Mouse (Mus musculus) right cerebral cortex, postnatal 10 days (tissue): ENCODE results near the gene 4933411K16Rik.
A peak's percentile ranks its signal among the peaks of the same experiment; 100 is the strongest.

ENCODE experiments used
- DNase-seq, 2 experiments: peaks; one replicate each; pipeline ENCODE4 v3.0.0; 2021; ENCODE audit warnings: low spot score in 2 of 2

4933411K16Rik gene

DNA sequence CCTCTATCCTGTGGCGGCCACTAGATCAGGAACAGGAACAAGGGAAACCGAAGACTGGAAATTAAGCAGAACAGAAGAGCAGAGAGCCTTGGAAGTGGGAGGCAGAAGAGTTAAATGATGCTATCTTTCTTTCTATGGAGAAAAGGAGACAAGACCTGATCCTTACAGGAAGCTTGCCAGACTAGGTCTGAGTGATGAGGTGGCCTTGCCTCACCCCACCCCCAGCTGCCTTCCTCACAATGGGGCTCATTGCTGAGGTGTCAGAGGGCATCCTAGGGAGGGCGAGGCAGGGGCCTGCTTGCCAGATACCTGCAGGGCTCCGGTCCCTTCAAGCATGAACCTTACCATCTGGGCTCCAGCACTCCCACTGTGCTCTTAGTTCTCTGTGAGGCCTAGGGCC, at the start of gene 4933411K16Rik:
4933411K16Rik (plus strand) TSS at position 301 of the 400 bp plus-strand sequence.
- DNase-seq: no peak

DNA sequence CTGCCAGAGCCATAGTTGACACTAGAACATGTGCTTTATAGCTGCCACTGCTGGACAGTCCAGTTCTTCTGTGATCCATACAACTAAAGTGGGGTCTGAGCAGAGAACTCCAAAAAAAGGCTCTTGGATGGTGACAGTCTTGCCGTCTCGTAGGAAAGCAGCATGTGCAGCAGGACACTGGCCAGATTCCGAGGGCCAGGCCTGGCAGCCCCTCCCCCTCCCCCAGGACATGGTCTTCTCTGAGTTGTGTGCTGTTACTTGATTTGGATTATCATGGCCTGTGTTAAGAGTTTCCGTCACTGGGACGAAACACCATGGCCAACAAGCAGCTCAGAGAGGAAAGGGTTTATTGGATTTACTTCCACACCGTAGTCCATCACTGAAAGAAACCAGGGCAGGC, 47.8 kb upstream of the 4933411K16Rik start:
- no peak for DNase-seq

DNA sequence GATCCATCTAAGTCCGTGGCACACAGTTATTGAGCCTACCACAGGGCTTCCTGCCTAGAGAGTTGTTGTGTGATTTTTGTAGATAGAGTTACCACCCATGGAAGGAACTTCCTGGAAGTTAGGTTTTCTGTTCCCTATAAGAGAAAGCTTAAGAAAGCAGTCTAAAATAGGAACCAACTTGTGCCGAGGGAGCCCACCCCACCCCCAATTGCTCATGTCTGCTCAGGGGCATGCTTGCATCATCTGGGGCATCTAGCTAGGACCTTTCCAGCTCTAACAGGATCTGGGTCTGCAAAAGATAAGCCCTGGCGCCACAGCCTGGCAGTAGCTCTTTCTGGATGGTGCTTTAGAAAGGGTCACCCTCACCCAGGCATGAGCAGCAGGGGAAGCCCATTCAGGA, 46.4 kb upstream of the 4933411K16Rik start:
- peak; percentile 46 to 56 for DNase-seq

DNA sequence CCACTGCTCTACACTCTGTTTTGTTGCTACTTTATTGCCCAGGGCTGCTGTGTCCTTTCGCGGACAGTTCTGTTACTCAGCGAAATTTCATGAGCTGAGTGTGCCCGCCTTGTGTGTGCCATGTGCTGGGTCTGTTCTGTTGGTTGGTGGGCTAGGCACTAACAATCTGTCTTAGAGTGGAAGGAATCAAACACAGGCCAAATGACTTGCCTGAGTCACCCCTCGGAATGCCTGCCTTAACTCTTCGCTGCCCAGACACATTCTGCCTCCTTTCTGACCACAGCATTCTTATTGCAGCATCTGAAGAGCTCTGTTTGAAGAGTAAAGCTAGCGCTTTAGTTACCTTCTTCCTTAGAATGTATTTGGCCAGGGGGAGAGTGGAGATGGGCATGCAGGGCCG, 45.5 kb upstream of the 4933411K16Rik start:
- DNase-seq: no peak

DNA sequence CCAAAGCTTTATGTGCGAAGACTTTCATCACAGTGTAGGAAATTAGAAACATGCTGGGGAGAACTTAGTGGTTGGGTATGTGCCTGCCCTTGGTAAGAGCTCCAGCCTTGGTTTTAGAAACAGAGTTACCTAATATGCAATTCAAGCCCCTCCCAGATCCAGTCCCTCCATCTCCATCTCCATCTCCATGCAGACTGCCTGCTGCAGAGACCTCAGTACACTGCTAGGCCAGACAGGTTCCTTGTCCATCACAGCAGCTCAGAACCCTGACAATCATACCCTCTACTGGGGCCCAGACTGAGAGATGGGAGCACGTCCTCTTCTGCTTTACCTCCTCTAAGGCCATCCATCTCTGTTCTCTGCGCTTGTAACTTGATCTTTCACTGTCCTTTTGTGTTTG, 43.5 kb upstream of the 4933411K16Rik start:
- DNase-seq: no peak

DNA sequence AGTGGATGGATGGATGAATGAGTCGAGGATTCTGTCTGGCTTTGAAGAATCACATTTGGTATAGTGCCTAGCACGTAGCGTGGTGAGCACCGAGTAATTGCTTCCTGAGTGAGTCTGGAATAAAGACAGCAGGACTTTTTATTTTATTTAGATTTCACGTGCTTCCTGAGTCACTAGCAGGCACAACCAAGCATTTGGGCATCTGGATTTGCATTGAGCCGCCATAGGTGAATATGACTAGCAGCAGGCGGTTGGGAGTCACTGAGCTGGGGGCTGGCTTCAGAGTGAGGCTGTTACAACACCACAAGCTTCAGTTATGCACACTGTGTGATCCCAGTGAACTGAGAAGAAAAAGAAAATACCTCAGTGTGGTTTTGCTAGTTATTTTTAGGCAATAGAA, 43.0 kb upstream of the 4933411K16Rik start:
- DNase-seq: no peak

DNA sequence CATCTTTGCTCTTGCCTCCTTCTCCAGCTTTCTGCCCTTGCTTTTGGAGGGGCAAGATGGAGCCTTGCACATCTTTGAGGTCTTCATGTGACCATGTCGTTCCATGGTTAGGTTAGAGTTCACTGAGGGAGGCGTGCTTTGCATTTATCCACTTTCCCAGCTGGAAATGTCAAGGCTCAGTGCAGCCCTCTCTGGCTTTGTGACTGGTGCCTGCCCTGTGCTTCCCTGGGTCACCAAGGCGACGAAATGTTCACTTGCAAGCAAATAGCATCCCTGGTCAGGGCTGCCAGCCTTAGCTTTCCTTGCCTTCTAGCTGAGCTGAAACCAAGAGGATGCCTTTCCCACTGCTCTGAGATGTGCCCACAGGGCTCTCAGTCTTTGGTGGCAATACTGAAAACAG, 41.6 kb upstream of the 4933411K16Rik start:
- DNase-seq: no peak

DNA sequence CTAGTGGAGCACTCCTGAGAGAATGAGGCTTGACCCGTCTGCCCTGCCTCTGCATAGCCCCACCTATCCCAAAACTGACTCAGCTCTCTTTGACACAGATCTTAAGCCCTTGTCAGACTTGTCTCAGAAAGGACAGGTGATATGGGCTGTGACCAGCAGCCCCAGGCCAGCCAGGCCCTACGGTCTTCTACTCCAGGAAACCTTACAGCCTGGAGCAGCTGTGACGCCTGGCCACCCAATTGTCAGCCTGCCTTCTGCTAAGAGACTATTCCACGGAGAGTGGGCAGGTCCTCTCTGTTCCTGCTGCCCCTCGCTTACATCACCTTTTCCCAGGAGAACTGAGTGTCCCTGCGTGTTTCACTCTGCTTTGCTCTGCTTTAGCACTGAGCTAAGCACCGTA, 40.9 kb upstream of the 4933411K16Rik start:
- DNase-seq: no peak

DNA sequence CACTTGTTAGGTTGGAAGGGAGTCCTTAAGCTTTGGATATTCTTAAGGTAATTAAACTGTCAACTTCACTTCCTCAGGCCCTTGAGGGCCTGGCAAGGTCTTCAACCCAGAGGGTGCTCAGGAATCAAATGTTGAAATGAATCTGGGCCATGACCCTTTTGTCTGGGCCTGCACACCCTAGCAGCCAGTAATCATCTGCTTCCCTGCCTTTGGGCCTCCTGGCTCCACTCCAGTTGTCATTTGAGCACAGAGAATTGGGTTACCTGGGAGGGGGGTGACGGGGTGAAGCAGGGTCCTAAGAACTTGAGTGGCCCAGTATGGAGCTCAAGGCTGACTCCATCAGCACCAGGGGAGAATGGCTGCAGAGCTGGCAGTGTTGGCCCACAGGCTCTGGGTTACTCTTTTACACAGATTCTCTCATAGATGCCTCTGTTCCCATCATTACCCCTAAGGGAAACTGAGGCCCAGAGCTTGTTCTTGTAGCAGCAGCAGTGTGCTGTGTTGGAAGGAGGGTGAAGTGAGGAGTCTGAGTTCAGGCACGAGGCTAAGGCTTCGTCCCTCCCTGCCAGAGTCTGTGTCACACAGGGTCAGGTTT, 37.7 kb upstream of the 4933411K16Rik start:
- no peak for DNase-seq

DNA sequence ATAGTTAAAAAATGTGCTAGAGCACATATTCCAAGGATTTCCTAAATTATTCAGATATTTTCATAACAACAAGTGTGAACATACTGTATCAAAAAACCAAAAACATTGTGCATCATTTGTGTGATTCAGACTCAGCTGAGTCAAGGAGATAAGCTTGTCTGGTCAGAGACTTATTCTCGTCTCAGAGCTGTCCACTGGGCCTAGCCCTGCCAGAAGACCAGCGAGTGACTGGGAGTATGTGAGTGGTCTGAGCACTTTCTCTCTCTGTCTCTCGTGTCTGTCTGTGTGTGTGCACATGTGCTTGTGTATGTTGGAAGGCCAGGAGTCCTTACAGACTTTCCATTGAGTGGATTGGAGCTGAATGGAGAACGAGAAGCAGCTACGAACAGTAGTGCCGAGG, 37.0 kb upstream of the 4933411K16Rik start:
- no peak for DNase-seq

DNA sequence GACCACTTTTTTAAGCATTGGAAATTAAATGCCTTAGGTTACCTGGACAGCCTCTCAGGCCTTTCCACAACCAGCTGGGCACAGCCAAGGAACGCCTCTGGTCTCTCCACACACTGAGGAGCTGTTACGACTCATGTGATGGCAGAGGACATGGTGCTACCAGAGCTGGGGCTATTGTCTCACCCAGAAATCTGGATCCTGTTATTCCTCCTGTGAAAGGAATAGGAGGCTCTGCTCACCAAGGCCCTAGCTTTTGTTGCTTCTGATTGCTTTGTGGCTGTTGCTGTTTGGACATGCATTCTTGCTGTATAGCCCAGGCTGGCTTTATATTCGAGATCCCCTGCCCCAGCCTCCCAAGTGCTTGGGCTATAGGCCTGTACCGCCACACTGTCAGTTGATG, 35.8 kb upstream of the 4933411K16Rik start:
- DNase-seq: no peak

DNA sequence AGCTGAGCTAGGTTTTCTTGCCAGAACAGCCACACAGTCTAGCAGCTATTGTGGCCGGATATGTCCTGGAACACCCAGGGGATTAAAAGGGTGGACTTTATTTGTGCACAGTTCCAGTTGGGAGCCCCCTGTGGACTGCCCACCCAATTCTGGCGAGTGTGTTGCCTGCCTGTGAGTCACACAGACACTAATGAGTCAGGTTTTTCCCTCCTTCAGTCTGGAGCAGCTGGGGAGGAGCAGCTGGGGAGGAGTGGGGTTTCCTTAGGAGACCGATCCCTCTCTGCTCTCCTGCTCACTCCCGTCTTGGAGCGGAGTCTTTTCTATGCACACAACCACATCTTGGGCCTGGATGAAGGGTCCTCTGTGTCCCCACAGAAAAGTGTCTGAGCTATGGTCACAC, 35.2 kb upstream of the 4933411K16Rik start:
- peak; percentile 36 to 44 for DNase-seq

DNA sequence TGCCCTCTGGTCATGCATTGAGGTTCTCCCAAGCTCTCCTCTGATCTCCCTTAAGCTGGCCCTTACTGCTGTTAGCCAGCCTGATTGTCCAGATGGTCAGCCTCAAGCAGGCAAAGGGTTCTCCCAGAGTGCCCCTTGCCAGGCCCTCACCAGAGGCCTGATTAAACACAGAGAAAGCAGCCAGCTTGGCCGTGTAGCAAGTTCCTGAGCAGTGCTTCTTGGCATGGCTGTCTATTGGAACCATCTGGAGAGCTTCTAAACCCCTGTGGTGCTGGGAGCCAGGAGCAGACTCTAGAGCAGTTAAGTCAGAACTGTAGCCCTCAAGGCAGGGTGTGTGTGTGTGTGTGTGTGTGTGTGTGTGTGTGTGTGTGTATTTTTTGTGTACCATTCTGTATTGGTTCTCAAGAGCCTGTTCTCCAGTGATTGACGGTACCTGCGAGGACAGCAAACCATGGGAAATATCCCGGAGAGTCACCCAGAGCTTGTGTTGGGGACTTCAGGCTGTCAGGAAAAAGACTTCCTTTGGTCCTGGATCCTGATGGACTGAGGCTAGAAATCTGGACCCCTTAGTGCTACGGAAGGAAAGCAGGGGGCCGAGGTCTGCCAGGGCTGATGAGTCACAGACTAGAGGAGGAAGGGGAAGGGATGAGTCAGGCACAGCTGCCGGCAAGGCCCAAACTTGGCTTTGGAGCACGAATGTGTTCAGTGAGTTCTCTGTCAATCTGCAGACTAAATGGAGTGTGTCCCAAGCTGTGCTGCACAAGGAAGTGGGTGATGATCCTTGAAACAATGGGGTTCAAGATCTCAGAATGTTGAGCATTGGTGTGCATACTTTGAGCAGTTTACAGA, 34.4 kb upstream of the 4933411K16Rik start:
- peak; percentile 67 to 76 for DNase-seq

DNA sequence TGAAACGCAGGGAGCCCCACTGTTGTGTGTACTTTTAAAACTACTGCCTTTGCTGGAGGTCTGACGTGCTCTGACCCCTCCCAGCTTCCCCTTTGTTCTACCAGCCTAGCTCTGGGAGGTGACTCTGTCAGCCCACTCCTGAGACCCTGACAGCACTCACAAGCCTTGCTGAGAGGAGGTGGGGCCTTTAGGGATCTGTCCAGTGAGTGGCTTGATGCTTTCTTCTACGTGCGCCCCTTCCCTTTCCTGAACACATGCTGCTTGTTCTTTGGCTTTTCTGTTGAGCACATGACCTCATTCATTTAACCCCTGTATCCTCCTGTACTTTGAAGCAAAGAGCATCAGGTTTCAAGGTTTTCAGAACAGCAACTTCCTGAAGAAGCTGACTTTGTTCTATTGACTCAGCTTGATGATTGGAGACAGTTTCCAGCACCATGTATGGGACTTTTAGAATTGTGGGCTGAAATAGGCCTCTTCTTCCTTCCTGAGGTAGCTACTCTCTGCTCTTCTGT, 33.0 kb upstream of the 4933411K16Rik start:
- no peak for DNase-seq

DNA sequence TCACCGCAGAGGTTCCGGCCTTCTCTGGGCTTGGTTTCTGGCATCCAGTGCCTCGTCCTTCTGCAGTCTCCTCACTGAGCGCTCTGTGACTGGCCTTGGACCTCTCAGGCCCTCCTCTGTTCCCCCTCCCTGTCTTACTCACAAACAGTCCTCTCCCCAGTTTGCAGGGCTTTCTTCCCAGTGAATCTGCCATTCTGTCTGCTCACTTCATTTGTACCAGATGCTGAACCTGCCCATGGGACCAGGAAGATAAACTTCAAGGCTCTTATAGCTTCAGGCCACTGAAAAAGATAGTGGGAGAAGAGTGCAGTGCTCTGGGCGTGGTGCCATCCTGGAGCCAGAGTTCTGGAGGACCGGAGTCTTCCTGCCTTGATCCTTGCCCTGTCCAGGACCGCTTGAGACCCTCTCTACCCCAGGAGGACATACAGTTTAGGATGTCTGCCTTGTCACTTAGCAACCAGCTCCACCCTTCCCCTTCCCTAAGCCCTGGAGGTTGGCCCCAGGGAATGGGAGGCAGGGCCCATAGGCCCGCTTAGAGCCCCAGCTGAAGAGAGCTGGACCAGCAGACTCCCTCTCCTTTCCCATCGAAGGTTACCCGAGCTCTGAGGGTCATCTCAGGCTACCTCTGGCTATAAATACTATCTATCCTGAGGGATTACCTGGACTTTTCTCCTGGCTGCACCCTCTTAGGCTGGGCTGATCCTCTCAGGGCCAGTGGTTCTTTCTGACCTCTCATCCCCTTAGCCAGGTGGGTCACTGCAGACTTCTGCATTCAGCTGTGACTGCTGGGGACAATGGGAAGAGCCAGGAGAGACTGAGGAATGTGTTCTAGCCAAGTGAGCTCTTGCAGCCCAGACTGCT, 30.1 kb upstream of the 4933411K16Rik start:
- no peak for DNase-seq

DNA sequence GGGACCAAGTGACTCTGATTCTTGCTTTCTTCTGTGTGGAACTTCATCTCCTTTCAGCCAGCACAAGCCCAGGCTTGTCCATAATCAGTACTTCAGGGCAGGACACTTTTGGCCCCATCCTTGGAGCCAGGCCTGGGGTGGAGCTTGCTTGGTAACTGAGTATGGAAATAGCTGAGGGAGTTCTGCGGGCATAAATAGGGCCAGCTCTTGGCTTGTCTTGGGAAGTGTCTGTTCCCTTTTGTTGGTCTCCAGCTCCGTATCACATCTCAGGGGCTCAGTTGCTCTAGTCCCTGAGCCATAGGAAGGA, 29.6 kb upstream of the 4933411K16Rik start:
- DNase-seq: no peak

DNA sequence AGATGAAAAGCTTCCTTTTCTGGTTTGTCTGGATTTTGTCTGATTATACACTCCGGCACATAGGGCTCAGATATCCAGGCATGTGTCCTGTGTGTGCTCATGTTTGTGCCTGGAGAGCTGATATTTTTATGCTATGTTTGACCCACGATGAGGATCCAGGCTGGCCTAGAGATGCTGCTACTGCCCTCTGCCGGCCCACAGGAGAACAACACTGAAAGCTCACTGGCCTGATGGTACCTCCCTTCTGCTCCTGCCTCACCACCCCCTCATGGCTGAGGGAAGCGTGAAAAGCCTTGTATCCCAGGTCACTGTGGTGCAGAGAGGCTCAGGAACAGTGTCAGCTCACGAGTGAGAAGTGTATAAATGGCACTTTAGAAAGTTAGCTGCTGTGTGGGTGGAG, 25.9 kb upstream of the 4933411K16Rik start:
- peak; percentile 80 to 86 for DNase-seq

DNA sequence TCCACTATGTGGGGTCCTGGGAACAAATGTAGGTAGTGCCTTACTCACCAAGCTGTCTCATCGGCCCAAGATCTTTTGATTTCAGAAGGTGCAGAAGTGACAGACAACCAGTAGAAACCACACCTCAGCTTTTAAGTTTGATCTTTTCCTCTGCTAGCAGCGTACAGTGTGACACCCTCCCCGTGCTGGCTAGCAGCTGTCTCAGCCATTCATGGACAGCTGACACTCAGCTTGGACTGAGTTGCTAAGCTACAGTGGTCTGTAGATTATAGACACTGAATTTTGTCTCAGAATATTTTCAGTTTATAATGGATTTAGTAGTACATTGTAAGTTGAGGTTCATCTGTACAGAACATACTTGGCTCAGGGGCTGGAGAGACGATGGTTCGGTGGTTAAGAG, 20.9 kb upstream of the 4933411K16Rik start:
- no peak for DNase-seq

DNA sequence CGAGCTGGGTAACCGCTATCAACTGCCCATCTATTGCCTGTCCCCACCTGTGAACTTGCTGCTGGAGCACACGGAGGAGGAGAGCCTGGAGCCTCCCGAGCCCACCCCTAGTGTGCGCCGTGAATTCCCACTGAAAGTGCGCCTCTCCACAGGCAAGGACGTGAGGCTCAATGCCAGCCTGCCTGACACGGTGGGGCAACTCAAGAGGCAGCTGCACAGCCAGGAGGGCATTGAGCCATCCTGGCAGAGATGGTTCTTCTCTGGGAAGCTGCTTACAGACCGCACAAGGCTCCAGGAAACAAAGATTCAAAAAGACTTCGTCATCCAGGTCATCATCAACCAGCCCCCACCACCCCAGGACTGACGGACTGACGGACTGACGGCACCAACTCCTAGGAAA, 18.4 kb upstream of the 4933411K16Rik start:
- no peak for DNase-seq

DNA sequence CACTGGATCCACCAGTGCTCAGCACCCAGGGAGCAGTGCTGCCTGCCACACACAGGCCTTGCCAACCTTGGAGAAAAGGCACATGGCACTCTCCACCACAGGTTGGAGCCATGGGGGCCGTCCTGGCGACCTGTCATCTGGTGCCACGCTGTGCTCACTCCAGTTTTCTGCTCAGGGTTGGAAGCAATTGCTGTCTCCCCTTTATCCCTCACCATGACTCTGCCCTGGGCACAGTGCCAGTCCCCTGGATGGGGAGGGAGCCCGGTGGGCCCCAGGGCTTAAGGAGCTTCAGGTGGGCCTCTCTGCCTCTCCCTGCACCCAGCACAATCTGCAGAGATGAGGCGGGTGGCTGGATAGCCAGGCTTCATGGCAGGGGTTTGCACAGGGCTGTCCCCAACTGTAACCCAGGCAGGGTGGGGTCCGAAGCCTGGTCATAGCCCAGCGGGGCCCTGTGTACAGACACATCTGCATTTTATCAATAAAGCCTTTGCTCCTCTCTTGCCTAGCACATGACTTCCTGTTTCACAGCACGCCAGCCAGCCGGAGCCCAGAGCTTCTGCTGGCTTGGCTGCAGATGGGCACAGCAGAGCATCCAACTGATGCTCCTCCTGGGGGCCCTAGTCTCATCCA, 17.8 kb upstream of the 4933411K16Rik start:
- DNase-seq: no peak

DNA sequence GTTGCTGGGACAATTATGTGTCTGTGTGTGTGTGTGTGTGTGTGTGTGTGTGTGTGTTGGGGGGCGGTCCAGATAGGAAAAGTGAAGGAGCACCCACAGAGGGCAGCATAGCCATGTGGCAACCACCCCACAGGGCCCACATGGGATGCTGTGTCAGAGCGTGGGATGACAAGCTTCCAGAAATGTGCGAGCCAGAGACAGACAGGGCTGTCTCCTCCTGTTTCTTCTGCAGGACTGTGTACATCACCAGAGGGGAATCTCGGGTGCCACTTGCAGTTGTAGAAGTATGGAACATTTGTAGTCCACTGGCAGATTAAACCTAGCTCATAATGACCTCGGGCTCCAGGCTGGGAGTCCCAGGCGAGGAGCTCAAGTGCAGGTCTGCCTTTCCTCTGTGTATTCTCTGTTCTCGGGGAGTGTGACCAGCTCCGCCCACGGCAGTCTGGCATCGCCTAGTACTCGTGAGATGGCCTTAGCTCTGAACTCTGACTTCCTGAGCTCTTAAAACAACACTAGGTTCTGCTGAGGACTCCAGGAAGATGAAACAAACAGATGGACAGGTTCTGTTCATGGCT, 17.1 kb upstream of the 4933411K16Rik start:
- no peak for DNase-seq
